Mouse (Mus musculus) kidney, postnatal 10 days (tissue): ENCODE measurements at regions not wholly inside any gene's neighbourhood (a gene's known extent, or its start where the extent isn't known, plus 50 kb on each side); places are given as distances from the start of the nearest gene placed in this dataset.

Experiments
- DNase-seq: peaks from one replicate; pipeline ENCODE4 v3.0.0; 2021; ENCODE audit warnings: mixed read lengths

DNA sequence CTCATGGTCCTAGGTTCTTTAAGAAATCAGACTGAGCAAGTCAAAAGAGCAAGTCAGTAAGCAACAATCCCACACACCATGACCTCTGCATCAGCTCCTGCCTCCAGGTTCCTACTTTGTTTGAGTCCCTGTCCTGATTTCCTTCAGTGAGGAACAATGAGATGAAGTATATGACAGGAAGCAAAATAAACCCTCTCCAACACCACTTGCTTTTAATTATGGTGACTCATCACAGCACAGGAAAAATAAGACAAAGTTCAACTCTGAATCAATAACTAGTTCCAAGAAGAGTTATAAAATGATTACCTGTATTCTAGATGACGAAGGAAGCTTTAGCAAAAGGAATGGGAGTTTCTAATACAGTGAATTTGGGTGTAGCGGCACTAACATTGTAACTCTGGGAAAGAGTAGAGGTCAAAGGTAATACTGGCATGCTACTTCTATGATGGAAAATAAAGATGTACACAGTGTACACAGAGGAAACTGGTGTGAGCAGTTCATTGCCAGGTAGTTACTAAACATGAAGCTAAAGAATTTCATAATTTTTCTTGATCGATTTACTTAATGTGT is 248.2 kb upstream of the Atp2b1 start:
- no peak for DNase-seq

- no peak for DNase-seq
Observed at GRCm38 (mm10) chr10:98667728-98668127, 246.5 kb upstream of the Atp2b1 start.

DNA sequence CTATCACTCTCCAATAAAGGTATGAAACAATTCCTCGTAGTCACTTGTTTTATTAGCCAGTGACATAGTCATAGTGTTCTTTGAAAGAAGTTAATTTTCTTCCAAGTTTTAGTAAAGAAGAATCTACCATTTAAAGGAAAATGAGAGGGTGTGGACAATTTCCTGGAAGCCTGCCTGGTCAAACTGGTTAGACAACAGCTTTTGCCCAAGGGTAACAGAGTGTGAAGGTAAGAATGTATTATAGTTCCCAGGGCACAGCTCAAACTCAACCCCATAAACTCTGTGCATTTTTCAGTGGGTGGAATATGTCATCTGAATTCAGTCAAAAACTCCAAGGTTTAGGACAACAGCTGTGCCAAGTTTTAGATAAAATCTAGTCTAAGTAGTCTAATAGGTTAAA is 240.1 kb upstream of the Atp2b1 start:
- DNase-seq = peak; percentile 54

DNA sequence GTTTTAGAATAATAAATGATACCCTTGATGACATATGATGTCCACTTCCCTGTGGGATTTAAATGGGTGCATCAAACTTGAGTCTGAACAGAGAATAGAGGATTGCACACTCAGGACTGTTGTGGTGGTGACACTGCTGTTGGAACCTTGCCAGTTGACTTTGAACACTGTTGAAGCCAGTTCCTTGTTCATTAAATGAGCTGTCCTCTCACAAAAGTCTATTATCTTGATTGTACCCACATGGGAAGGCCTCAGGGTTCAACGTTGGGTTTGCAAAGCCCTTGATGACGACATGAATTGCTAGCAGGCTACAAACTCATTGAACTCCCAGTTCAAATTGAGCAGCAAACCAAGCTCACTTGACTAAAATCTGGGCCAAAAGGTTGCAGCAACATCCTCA is 237.3 kb upstream of the Atp2b1 start:
- no peak for DNase-seq

DNA sequence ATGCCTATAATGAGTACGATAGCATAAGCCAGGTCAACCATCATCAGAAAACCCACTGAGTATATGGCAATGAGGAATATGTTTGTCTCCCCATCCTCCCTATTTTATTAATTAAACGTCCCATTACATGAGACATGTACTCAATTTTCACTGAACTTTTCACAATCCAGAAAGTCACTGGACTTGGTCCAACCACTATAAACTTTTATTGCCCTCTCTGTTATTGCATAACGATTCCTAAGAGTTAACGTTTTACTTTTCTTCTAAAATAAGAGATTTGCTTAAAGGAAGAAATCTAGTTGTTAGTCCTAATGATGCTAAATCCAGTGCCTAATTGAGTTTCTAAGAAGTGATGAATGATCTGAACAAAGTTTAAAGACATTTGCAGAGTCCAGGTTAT is 236.0 kb upstream of the Atp2b1 start:
- no peak for DNase-seq

DNA sequence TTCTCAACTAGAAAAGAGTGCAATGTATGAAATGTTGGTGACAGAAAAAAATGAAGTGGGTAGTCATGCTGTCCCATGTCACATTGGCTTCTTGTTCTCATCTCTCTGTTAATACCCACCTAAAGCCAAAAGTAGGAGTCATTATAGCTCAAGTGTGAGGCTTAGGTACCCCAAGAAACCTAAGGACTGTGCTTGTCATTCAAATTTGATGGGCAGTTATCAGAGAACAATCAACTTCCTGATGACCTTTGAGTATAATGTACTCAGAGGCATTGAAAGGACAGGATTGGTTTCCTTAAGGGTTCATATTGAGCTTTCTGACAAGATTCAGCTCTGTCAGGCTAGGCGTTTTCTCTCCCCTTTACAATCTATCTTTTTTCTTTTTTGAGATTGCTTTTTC is 231.8 kb upstream of the Atp2b1 start:
- DNase-seq = no peak

DNA sequence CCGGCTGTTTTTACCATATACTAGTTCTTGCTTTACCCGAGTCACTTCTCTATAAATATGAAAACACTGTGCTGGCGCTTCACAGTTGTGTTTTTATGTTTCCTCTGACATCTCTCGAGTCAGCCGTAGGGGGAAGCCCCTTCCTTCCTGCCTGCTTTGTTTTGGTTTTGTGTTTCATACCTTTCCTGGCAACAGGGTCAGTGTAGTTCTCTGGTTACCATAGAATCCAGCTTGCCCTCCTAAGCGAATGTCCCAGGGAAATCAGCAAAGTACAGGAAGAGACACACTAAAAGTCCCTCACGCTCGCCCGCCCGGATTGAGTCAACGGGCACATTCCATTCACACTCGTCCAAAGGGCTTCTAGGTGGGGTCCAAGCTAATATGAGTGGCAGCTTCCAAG is 230.0 kb upstream of the Atp2b1 start:
- DNase-seq = peak; percentile 63

DNA sequence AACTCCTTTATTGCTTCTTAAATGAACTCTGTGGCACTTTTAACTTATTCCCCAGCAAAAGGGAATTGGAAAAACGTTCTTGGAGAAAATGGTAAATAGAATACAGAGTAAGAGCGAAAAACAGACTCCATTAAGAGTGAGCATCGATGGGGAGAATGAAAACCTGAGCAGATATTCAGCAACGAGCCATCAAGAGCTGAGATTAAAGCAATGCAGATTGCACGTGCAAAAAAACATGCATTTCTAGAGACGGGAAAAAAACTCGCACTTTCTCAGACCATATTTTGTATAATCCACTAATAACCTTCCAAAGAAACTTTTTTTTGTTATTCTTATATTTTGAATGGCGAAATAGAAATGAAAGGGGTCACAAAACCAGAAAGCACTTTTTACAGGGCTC is 229.5 kb upstream of the Atp2b1 start:
- DNase-seq = no peak

DNA sequence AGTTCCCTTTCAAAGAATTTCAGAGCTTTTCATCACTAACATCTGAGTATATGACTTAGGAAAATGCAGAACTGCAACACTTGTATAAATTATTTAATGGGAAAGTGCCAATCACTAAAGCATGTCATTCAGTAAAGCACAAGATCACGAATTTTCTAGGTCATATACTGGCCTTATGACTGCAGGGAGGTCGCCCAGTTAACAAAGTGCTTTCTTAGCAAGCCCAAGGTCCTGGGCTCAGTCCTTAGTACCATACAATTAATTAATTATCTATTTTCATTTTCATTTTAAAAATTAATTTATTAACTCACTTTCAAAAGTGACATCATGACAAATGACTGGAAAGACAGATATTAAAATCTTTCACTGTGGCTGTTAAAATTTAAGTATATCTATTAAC is 228.5 kb upstream of the Atp2b1 start:
- DNase-seq = no peak

GRCm38 (mm10) chr10:98686370-98686769 is 227.8 kb upstream of the Atp2b1 start:
- DNase-seq = no peak

DNA sequence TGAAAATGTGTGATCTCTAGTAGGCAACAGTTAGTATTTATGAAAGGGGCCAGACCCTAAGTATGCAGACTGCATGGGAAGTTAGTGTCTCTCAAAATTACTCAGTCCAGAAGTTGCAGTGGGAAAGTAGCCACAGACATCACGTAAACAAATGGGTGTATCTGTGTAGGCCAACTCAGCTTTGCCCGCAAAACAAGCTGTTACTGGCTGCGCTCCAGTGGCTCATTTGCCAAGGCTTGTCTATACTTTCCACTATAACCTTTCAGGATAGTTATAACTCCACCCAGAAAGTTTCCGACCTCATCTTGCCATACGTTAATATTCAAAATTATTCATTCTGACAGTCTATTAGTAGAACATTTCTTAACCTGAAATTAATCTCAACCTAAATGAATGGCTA is 222.4 kb upstream of the Atp2b1 start:
- no peak for DNase-seq

- no peak for DNase-seq
Observed at GRCm38 (mm10) chr10:98694690-98695370, 219.4 kb upstream of the Atp2b1 start.

DNA sequence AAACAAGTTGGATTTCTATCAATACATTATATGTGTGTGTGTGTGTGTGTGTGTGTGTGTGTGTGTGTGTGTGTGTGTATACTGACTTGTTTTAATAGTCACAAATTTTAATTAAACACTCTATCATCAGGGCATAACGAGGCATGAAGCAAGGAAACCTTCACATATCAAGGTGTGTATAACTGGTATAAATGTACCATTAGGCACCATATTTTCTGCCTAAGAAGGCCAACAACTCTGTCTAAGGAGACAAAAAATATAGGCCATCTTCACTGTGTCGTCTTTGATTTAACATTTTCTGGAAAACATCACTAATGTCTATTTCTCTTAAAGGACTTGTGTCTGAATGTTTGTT is 218.9 kb upstream of the Atp2b1 start:
- no peak for DNase-seq

GRCm38 (mm10) chr10:98697866-98698265 is 216.3 kb upstream of the Atp2b1 start:
- no peak for DNase-seq

DNA sequence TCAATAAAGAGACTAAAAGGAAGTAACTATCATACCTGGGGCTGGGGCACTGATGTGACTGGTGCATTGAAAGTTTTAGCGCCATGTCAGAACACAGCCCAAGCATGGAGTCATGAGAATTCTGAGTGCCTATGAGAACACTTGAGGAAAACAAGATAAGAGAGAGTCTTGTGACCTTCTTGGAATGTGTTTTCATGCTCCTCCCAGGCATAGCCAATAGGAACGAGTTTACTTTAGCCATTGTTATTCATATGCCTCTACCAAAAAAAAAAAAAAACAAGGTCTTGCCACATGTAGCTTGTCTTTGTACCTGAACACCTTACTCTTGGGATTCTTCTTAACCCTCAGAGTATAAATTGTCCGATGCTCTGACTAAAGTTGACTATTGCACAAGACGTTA is 214.6 kb upstream of the Atp2b1 start:
- no peak for DNase-seq

DNA sequence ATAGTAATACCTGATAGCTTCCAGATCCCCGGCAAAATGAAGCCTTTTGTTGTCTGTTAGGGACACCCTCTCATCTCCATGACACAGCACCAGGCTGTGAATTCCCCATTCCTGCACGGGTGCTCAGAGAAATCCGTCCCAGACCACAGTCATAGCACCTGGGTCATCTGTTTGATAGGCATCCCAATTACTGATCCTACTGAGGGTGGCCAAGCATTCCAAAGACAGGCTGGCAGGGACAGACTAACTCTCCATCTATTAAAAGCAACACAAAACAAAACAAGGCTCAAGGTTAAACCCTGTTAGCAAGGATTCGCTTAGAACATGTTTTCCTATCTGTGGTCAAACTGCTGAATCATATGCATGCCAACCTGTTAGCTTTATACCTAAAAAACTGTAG is 213.8 kb upstream of the Atp2b1 start:
- no peak for DNase-seq

GRCm38 (mm10) chr10:98701285-98701684 is 212.9 kb upstream of the Atp2b1 start:
- DNase-seq = no peak

DNA sequence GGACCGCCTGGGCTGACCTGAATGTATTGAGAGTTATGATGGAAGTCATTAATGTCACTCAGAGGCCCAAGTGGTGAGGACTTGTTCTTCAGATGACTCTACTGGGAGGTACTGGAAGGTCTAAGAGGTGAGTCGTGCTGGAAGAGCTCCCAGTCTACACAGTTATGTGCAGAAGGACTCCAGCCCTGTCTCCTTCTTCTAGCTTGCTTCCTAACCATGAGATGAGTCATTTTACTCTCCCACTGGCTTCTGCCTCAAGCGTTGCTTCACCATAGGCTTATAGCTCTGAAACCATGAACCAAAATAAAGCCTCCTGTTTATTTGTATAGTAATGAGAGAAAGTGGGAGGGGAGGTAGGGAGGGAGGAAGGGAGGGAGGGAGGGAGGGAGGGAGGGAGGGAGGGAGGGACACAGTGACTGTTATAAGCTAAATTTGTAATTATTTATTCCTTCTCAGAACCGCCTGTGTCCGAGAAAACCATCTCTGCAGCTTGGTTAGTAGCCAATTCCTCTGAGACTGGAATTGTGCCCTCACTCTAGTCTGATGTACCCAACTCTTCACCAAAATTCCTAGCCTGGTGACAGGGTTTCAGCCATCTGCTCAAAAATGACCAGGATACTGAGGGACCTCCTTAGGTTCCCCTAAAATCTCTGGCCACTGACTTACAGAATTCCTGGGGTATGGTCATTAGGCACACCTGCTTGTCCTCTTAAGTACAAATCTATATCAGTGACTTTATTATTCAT is 211.6 kb upstream of the Atp2b1 start:
- no peak for DNase-seq

DNA sequence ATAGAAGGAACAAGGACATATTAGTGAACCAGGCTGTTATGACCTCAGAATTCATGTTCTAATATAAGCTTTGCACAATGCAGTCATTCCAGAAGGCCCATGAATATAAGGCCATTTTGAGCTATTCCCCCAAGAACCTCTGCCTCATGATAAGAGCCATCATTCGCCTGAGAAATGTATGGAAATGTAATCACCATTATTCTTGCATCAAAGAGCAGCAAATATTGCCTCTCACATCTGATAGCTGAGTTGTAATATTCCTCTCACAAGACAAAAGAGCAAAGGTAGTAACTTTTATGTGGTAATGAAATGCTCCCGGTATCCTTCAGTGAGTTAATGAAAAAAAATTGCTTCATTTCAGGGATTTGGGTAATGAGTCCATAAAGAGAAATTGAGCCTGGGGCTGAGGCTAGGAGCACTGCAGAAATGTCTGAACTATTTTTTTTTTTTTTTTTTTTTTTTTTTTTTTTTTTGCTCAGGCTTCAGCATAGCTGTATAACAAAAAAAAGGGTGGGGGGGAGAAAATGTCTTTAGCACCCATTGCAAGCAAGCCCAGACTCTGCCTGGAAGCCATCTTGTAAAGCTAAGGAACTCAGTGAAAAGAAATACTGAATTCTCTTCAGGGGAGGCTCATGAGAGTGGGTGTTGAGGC is 210.4 kb upstream of the Atp2b1 start:
- no peak for DNase-seq

- DNase-seq = no peak
Observed at GRCm38 (mm10) chr10:98704559-98704958, 209.6 kb upstream of the Atp2b1 start.

DNA sequence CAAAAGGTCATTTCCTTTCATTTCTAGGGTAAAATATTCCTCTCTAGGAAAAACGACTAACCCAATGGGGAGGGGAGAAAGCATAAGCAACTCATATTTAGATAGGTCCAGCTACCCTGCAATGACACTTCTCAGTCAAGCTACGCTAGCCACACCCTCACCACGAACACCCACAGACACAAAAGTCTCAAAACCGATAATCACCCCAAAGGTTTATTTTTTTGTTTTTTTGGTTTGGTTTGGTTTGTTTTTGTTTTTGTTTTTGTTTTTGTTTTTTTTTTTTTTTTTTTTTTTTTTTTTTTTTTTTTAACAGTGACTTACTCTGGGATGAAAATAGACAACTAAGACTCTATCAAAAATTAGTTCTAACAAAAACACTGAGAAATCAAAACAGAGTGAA is 196.3 kb upstream of the Atp2b1 start:
- DNase-seq = no peak

DNA sequence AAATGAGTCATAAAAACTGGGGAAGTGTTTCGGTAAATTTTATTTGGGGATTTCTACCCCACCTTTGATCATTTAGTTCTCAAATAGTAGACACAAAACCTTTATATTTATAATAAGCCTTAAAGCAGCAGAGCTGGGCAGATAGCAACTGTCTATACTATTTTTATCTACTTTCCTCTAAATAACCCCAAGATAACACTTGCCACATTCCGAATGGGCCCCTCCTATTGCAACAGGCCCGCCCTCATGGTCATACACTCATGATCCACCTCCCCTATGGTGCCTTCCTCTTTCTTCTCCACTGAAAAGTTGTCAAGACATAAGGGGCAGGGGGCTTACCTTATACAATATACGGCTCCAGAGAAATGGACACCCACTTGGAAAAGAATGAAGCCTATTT is 195.5 kb upstream of the Atp2b1 start:
- DNase-seq = no peak

DNA sequence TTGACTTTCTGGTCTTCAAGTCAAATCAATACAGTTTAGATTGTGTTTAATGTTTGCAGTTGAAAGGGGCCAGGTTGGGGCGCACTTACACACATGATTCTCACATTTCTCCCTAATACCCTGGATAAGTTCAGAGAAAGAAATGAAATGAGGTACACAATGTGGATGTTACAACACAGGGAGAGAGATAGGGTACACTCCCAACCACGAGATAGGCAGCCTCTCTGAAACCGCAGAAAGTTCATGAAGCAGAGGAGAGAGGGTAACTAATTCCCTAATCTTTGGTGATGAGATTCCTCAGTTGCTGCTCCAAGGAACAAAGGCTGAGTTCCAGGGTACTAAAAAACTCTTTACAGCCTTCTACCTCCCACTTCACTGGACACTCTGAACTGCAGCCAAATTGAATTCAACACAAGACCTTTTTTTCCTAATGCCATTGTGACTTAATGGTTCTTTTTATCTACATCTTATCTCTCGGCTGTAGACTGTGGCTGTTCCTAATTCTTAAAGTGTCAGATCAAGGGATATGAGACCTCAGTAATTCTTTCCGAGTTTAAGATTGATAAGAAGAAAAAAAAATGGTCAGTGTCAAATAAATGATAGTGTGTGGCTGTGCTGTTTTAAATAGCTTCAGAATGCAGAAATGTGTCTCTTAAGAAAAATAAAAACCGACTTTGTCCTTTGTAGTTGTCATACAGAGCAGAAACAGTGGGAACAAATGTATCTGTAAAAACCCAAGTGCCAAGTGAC is 193.8 kb upstream of the Atp2b1 start:
- DNase-seq = no peak
